Mouse (Mus musculus): Measurements from ENCODE around the gene Gpr137.

- TF ChIP-seq TCF3 (IDR thresholded peaks at IDR 0.05; ENCODE audit: insufficient read length, low read depth) (no peak), MYOD1 (IDR thresholded peaks at IDR 0.05; ENCODE audit: control insufficient read depth in 1 of 3, insufficient read length in 2 of 3, low read depth in 2 of 3) (no peak), POLR2AphosphoS2 (IDR thresholded peaks at IDR 0.05; ENCODE audit: insufficient read length, low read depth) (no peak), POLR2A (IDR thresholded peaks at IDR 0.05; ENCODE audit: insufficient read length, low read depth) (no peak), MAX (IDR thresholded peaks at IDR 0.05; ENCODE audit: low read depth) (no peak), E2F4 (IDR thresholded peaks at IDR 0.05; ENCODE audit: insufficient read depth) (no peak), TCF12 (IDR thresholded peaks at IDR 0.05; ENCODE audit: insufficient read depth, poor library complexity, severe bottlenecking) (no peak), USF1 (IDR thresholded peaks at IDR 0.05; ENCODE audit: low read depth) (no peak), CEBPB (IDR thresholded peaks at IDR 0.05; ENCODE audit: insufficient read depth, poor library complexity, severe bottlenecking) (no peak), MYOG (IDR thresholded peaks at IDR 0.05; ENCODE audit: control insufficient read depth in 1 of 3, insufficient read depth in 1 of 3, insufficient read length in 2 of 3, low read depth in 2 of 3) (no peak)
Observed at GRCm38 (mm10) chr19:6913991-6914390, 28.3 kb downstream of the Gpr137 start.

Data from myocyte (in vitro differentiated cells).